Mouse (Mus musculus) activated CD4-positive, CD25-positive, alpha-beta regulatory T cell, adult 4 months (primary cell): ENCODE measurements around the gene Mrpl27. TPM values are rescaled to one million over a fixed set of nuclear protein-coding genes. Genes with fewer than 3 reads are reported as not detected.
"Not testable (repeated sequence)": the region's sequence is repeated elsewhere in the genome, so short reads cannot be mapped to it uniquely, and the experiment has no call there.

Source experiments
- ATAC-seq: one replicate; pipeline ENCODE4 v1.8.0; 2017
- polyA plus RNA-seq, 2 experiments: library from polyadenylated mRNA; unstranded; fragments of 100-300 nt; shearing (Covaris generic); gene quantifications; one replicate each; pipeline ENCODE4 v1.2.1; 2017

Gene Mrpl27
- 10 to 100 TPM; 75.2 to 93.7 TPM for polyA plus RNA-seq

GRCm38 (mm10) chr11:94653663-94654436 lies at the start of gene Mrpl27, which contains the start of gene Eme1:
Mrpl27 (plus strand) TSS chr11:94653767.
Eme1 (minus strand) TSS chr11:94653964.
- peak; percentile 87 for ATAC-seq

- no peak for ATAC-seq
Measured at GRCm38 (mm10) chr11:94610744-94611740, 42.5 kb upstream of the Mrpl27 start.

GRCm38 (mm10) chr11:94614603-94615002 lies 39.0 kb upstream of the Mrpl27 start:
- no peak for ATAC-seq

- no peak for ATAC-seq
Measured at GRCm38 (mm10) chr11:94615494-94615893, 38.1 kb upstream of the Mrpl27 start.

GRCm38 (mm10) chr11:94617646-94618045 lies 35.9 kb upstream of the Mrpl27 start:
- ATAC-seq = no peak

GRCm38 (mm10) chr11:94620766-94621457 lies 32.7 kb upstream of the Mrpl27 start:
- ATAC-seq = no peak

GRCm38 (mm10) chr11:94621458-94621852 lies 32.1 kb upstream of the Mrpl27 start:
- no peak for ATAC-seq

GRCm38 (mm10) chr11:94622162-94622561 lies 31.4 kb upstream of the Mrpl27 start:
- no peak for ATAC-seq

GRCm38 (mm10) chr11:94629199-94629883 lies 24.2 kb upstream of the Mrpl27 start, which contains the start of gene Lrrc59:
Lrrc59 (plus strand) TSS chr11:94629767.
- ATAC-seq = peak; percentile 98

GRCm38 (mm10) chr11:94629884-94630198 lies 23.7 kb upstream of the Mrpl27 start:
- ATAC-seq = no peak

GRCm38 (mm10) chr11:94630199-94631011 lies 23.2 kb upstream of the Mrpl27 start:
- ATAC-seq = no peak

GRCm38 (mm10) chr11:94631969-94632368 lies 21.6 kb upstream of the Mrpl27 start:
- no peak for ATAC-seq

GRCm38 (mm10) chr11:94632988-94633387 lies 20.6 kb upstream of the Mrpl27 start:
- no peak for ATAC-seq

GRCm38 (mm10) chr11:94634431-94634830 lies 19.1 kb upstream of the Mrpl27 start:
- no peak for ATAC-seq

- no peak for ATAC-seq
Measured at GRCm38 (mm10) chr11:94644461-94645219, 8.9 kb upstream of the Mrpl27 start.

GRCm38 (mm10) chr11:94646457-94646856 lies 7.1 kb upstream of the Mrpl27 start:
- ATAC-seq = no peak

GRCm38 (mm10) chr11:94651241-94651640 lies 2.3 kb upstream of the Mrpl27 start:
- not testable (repeated sequence) for ATAC-seq

- ATAC-seq = no peak
Measured at GRCm38 (mm10) chr11:94652973-94653372, 594 bp upstream of the Mrpl27 start.

GRCm38 (mm10) chr11:94661344-94661743 lies 7.8 kb downstream of the Mrpl27 start:
- ATAC-seq = no peak

GRCm38 (mm10) chr11:94665281-94665680 lies 11.7 kb downstream of the Mrpl27 start:
- no peak for ATAC-seq
